Mouse (Mus musculus) thymus, postnatal 25 days (tissue): Measurements from ENCODE around the gene Zfp160.
A peak's percentile ranks its signal among the peaks of the same experiment; 100 is the strongest.
"Not testable (repeated sequence)": the region's sequence is repeated elsewhere in the genome, so short reads cannot be mapped to it uniquely, and the experiment has no call there.

Experiments
- DNase-seq: peaks from one replicate; pipeline ENCODE4 v3.0.0; 2022

Zfp160 gene

GRCm38 (mm10) chr17:21008382-21009331, at the start of gene Zfp160:
TSS of gene Zfp160 (plus strand) at chr17:21008903.
- peak; percentile 82 for DNase-seq

- no peak for DNase-seq
Measured at GRCm38 (mm10) chr17:20960386-20960785, 48.3 kb upstream of the Zfp160 start.

DNA sequence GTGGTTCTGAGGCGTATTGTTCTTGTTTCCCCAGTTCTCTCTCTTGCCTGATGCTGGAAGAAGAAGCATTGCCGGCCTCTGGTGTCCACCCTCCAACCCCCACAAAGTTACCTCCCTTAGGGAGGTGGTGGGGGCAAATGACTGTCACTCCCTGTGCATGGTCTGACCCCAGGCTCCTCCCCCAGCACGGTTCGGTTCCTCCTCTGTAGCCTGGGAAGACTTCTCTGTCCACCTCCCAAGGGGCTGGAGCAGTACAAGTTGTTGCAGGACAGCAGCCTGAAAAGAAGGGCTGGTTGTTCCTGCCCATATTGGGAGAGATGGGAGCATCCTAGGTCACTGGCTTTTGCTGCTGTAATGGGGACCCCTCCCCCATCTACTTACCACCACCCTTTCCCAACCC, 43.3 kb upstream of the Zfp160 start:
- no peak for DNase-seq

GRCm38 (mm10) chr17:20966681-20967080, 42.0 kb upstream of the Zfp160 start:
- no peak for DNase-seq

DNA sequence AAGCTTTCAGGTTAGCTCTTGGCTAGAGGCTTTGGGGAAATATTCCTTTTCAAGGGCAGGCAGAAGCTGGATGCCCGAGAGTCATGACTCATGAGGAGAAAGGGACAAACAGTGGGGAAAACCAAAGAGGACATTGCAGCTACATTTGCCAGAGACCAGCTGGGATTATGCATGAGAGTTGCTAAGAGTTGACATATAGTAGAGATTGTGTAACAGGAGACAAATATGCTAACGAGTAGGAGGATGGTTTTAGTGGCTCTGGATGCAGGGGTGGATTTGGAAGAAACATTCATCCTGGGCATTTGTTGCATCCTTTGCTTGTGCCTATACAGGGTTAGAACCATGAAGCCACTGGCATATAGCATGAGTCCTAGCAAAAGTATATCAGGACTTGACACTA, 15.0 kb upstream of the Zfp160 start:
- DNase-seq, result no peak

- no peak for DNase-seq
Measured at GRCm38 (mm10) chr17:20996364-20996763, 12.3 kb upstream of the Zfp160 start, which contains the start of gene Vmn1r233. TSS of gene Vmn1r233 (minus strand) at chr17:20996464.

DNA sequence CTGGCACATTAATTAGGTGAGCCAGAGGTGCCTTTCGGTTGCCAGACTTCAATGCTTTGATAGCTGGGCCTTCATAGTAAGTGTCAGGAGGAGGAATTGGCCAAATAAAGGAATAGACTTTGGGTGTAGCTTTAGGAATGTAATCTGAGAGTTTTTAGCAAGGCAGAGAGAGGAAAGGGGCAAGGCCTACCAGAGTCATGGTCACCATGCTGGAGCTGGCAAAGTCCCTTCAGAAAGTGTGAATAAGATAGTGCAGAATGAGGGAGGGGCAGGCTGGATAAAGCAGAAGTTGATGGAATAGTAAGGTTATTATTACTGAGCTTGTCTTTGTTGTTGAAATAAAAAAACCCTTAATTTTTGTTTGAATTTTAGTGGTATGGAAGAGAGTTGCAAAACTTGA, 1.0 kb downstream of the Zfp160 start:
- no peak for DNase-seq

DNA sequence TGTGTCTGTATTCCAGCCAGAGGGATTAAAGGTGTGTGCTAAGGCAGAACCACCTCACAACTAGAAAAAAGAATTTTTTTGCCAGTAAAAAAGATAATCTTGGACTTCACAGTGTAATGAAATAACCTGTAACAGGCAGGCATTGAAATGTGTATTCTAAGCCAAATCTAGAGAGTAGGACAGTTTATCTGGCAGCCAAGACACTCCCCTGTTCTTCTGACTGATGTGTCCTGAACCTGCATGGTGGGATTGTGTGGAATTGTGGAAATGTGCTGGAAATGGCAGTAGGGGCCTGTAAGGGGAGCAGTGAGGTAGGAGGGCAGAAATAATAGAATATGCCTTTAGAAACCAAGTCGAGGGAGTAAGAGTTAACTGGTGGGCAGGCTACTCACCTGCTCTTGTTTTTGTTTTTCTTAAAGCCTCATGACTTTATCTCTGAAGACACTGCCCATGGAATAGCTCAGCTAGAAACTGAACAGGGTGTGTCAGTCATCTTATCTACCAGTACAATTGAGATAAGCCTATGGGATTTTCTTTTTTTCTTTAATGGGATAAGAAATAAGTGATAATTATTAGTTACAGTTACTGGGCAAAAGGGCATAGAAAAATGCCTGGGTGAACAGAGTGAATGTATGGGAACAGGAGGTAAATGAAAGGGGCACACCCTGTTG, 9.8 kb downstream of the Zfp160 start:
- no peak for DNase-seq

GRCm38 (mm10) chr17:21048020-21048419, 39.3 kb downstream of the Zfp160 start:
- DNase-seq, result not testable (repeated sequence)

GRCm38 (mm10) chr17:21050901-21051300, 42.2 kb downstream of the Zfp160 start:
- no peak for DNase-seq

GRCm38 (mm10) chr17:21051341-21051740, 42.6 kb downstream of the Zfp160 start:
- not testable (repeated sequence) for DNase-seq

DNA sequence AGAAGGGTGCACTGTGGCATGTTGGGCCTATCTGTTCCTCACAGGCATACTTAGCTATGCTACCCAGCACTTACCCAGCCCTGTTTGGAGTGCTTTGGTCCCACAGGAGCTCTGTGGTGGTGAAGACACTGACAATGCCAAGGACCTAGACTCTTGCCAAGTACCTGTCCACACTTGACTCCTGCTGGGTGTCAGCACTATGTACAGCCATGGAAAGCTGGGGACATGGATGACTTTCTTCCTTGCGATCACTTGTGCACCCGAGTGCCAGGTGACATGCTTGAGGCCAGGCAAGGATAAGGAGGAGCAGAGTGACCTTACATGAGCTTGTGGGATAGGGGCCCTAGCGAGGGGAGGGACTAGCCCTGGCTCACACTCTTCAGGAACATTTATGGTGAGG, 43.2 kb downstream of the Zfp160 start:
- not testable (repeated sequence) for DNase-seq

GRCm38 (mm10) chr17:21053267-21053666, 44.6 kb downstream of the Zfp160 start:
- no peak for DNase-seq

GRCm38 (mm10) chr17:21055111-21055510, 46.4 kb downstream of the Zfp160 start:
- not testable (repeated sequence) for DNase-seq

DNA sequence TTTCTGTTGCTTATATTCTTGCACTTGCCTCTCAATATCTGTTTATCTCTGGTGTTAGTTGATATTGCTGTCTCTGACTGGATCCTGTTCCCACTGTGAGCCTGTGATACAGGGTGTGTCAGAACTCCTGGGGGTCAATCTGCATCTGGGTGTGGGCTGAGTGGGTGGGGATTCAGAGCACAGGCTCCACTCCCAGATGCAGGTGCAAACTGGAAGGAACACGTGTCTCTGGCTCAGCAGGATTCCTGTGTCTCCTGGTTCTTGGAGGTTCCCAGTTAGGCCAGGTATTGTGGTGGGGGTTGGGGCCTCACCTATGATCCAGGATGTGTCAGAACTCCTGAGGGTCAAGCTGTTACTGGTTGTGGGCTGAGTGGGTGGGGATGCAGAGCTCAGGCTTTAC, 56.8 kb downstream of the Zfp160 start:
- no peak for DNase-seq

DNA sequence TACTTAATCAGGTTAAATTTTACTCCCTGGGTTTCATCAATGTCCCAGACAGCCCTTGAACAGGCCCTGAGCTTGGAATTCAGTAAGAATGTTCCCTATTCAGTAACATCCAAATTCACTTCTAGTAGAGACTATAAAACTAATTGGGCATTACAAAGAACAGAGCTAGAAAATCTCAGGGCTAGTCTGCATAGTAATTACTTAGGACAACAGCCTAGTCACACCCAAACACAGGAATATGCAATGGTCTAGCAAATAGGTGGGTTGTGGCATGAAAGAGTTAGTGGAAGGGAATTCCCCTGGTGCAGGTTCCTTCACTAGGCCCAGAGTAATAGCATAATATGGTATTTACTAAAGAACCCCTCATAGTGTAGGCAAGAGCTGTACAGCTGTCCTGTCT, 58.3 kb downstream of the Zfp160 start:
- DNase-seq, result no peak

DNA sequence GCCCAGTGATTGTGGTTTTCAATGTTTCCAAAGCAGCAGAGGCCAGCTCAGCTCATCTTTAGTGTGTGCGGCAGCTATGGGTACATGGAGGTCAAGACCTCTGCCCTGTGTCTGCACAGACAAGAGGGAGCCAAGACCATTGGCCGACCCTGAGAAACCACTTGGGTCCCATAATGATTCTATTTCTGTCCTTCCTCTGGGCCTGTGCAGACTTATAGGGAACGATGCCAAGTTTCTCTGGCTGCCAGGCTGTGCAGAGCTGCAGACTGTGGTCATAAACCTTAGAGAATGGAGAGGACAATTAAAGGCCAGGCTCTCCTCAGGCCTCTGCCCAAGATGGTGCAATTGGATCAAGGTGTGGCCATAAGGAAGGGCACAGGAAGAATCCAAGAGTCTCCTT, 60.7 kb downstream of the Zfp160 start:
- not testable (repeated sequence) for DNase-seq

DNA sequence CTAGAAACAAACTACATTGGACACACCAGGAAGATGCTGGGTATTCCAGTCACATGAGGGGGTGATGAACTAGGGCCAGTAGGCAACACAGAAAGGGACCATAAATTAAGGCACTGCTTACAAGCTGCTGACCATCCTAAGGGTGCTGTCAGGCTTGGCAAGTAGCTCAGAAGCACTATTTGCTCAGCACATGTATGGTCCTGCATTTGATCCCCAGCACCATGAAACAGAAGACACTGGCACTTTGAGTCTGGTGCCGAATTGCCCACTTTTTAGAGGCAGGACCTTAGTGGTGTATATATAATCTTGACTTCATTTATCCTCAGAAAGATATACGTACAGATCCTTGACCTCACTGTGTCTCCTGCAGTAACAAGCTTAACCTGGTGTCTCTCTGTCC, 62.3 kb downstream of the Zfp160 start:
- DNase-seq, result not testable (repeated sequence)
